Mouse (Mus musculus) heart, adult 2 months (tissue): Measurements from ENCODE around the gene Lrrn1.

Experiments
- CTCF ChIP-seq: fragments of 200-600 bp; IDR thresholded peaks from 2 replicates; pipeline ENCODE4 v1.8.1; 2022; ENCODE audit warnings: antibody characterized with exemption, mild to moderate bottlenecking, moderate library complexity
- EP300 ChIP-seq: fragments of 200-500 bp; IDR thresholded peaks from 2 replicates; pipeline ENCODE4 v1.6.1; 2011; ENCODE audit warnings: low read depth, low read length, control low read depth; ENCODE audit not compliant: insufficient read depth

DNA sequence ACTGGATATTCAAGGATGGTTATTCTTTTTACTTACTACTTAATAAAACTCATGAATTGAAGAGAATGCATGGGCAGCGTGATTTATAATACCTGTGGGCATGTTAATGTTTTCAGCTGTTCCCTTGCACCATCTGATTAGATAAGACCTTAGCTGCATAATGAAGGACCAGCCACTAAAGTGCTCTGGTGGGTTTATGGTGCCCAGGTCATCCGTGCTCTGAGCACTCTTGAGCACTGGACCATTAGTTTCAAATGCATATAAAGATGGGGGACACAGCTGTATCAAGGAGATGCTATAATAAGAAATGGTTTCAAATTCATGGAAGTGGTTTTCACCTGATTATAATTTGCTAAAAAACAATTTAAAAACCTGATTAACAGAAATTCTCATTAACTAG, 16.7 kb downstream of the Lrrn1 start:
- TF ChIP-seq EP300 (no peak), CTCF (no peak)
